Mouse (Mus musculus) C2C12 (cell line): ENCODE measurements at regions not wholly inside any gene's neighbourhood (a gene's known extent, or its start where the extent isn't known, plus 50 kb on each side); places are given as distances from the start of the nearest gene placed in this dataset.

Experiments used
- H3K27me3 ChIP-seq: one replicate; pipeline ENCODE4 v1.6.1; 2011; ENCODE audit not compliant: control insufficient read depth, insufficient read depth, insufficient read length
- H3K36me3 ChIP-seq: one replicate; pipeline ENCODE4 v1.6.1; 2011; ENCODE audit not compliant: control insufficient read depth, insufficient read depth
- H3K4me3 ChIP-seq: one replicate; pipeline ENCODE4 v1.5.1; 2011; ENCODE audit warnings: mild to moderate bottlenecking, control low read depth; ENCODE audit not compliant: poor library complexity, insufficient read depth, severe bottlenecking
- H3K79me2 ChIP-seq: one replicate; pipeline ENCODE4 v1.6.1; 2011; ENCODE audit not compliant: control insufficient read depth, insufficient read depth
- H3K79me3 ChIP-seq: one replicate; pipeline ENCODE4 v1.6.1; 2011; ENCODE audit warnings: low read depth, control low read depth
- H3ac ChIP-seq: one replicate; pipeline ENCODE3; 2011; ENCODE audit warnings: low read depth; ENCODE audit not compliant: control insufficient read depth, insufficient read length
- CEBPB ChIP-seq: IDR thresholded peaks from one replicate; pipeline ENCODE4 v1.6.1; 2011; ENCODE audit warnings: low read depth, mild to moderate bottlenecking, control low read depth, moderate library complexity
- CTCF ChIP-seq: IDR thresholded peaks from one replicate; pipeline ENCODE4 v1.5.1; 2011; ENCODE audit not compliant: control insufficient read depth, insufficient read depth, insufficient read length
- FOSL1 ChIP-seq: IDR thresholded peaks from one replicate; pipeline ENCODE4 v1.8.0; 2011; ENCODE audit warnings: mild to moderate bottlenecking, low read length; ENCODE audit not compliant: poor library complexity, insufficient read depth, severe bottlenecking
- MAX ChIP-seq: IDR thresholded peaks from one replicate; pipeline ENCODE4 v1.6.1; 2011; ENCODE audit warnings: mild to moderate bottlenecking, control low read depth
- MYOD1 ChIP-seq: IDR thresholded peaks from one replicate; pipeline ENCODE4 v1.6.1; 2011; ENCODE audit warnings: low read depth; ENCODE audit not compliant: control insufficient read depth, insufficient read length
- MYOG ChIP-seq: IDR thresholded peaks from one replicate; pipeline ENCODE4 v1.6.1; 2011; ENCODE audit not compliant: control insufficient read depth, insufficient read length; ENCODE audit errors: extremely low read depth
- USF1 ChIP-seq: IDR thresholded peaks from one replicate; pipeline ENCODE4 v1.6.1; 2011; ENCODE audit warnings: low read depth, mild to moderate bottlenecking, control low read depth, moderate library complexity

GRCm38 (mm10) chr11:112672086-112672485, 109.9 kb upstream of the Sox9 start:
- Histone ChIP-seq H3K79me2 (no peaks in the 10 kb centered on the region), H3K36me3 (no peaks in the 10 kb centered on the region), H3ac (no peak overlapping the region), H3K4me3 (no peak overlapping the region), H3K79me3 (no peaks in the 10 kb centered on the region), H3K27me3 (no peaks in the 10 kb centered on the region)
- TF ChIP-seq MYOG (no peak), MYOD1 (no peak), MAX (no peak), USF1 (no peak), CTCF (no peak), CEBPB (no peak)

GRCm38 (mm10) chr11:112690047-112690446, 92.0 kb upstream of the Sox9 start:
- Histone ChIP-seq H3K79me2 (no peaks in the 10 kb centered on the region), H3K79me3 (no peaks in the 10 kb centered on the region), H3ac (no peak overlapping the region), H3K27me3 (no peaks in the 10 kb centered on the region), H3K36me3 (no peaks in the 10 kb centered on the region), H3K4me3 (no peak overlapping the region)
- TF ChIP-seq FOSL1 (no peak), CTCF (no peak), MAX (no peak), CEBPB (no peak), MYOG (no peak), MYOD1 (no peak), USF1 (no peak)

GRCm38 (mm10) chr11:112706091-112706490, 75.9 kb upstream of the Sox9 start:
- Histone ChIP-seq H3K79me3 (no peaks in the 10 kb centered on the region), H3K36me3 (no peaks in the 10 kb centered on the region), H3K79me2 (no peaks in the 10 kb centered on the region), H3ac (no peak overlapping the region), H3K27me3 (no peaks in the 10 kb centered on the region), H3K4me3 (no peak overlapping the region)
- TF ChIP-seq CEBPB (no peak), MYOG (no peak), CTCF (no peak), MYOD1 (no peak), USF1 (no peak), MAX (no peak), FOSL1 (no peak)

- Histone ChIP-seq H3K27me3 (no peaks in the 10 kb centered on the region), H3K4me3 (no peak overlapping the region), H3K79me2 (no peaks in the 10 kb centered on the region), H3K79me3 (no peaks in the 10 kb centered on the region), H3K36me3 (no peaks in the 10 kb centered on the region), H3ac (no peak overlapping the region)
- TF ChIP-seq MYOG (no peak), MAX (no peak), CTCF (no peak), MYOD1 (no peak), FOSL1 (no peak), CEBPB (no peak), USF1 (no peak)
Observed at GRCm38 (mm10) chr11:112708119-112708730, 73.8 kb upstream of the Sox9 start.

GRCm38 (mm10) chr11:112711656-112712055, 70.4 kb upstream of the Sox9 start:
- Histone ChIP-seq H3K79me3 (no peaks in the 10 kb centered on the region), H3K36me3 (no peaks in the 10 kb centered on the region), H3ac (no peak overlapping the region), H3K4me3 (no peak overlapping the region), H3K27me3 (no peaks in the 10 kb centered on the region), H3K79me2 (no peaks in the 10 kb centered on the region)
- TF ChIP-seq CTCF: no peak
- no peak for TF ChIP-seq MYOD1
- TF ChIP-seq FOSL1: no peak
- no peak for TF ChIP-seq MYOG
- TF ChIP-seq CEBPB: no peak
- no peak for TF ChIP-seq MAX
- TF ChIP-seq USF1: no peak

GRCm38 (mm10) chr11:112718547-112718946, 63.5 kb upstream of the Sox9 start:
- Histone ChIP-seq H3K4me3 (no peak overlapping the region), H3ac (no peak overlapping the region), H3K79me2 (no peaks in the 10 kb centered on the region), H3K36me3 (no peaks in the 10 kb centered on the region), H3K27me3 (no peaks in the 10 kb centered on the region), H3K79me3 (no peaks in the 10 kb centered on the region)
- TF ChIP-seq MAX (no peak), MYOD1 (no peak), CEBPB (no peak), MYOG (no peak), USF1 (no peak), FOSL1 (no peak), CTCF (no peak)
